Mouse (Mus musculus): ENCODE measurements around the gene Olfr1253.

The Olfr1253 gene

GRCm38 (mm10) chr2:89756990-89757389 lies at the start of gene Olfr1253:
Gene Olfr1253, minus strand, starts transcription at chr2:89757090.
- no peak for DNase-seq

GRCm38 (mm10) chr2:89799583-89799982 lies 42.7 kb upstream of the Olfr1253 start:
- no peak for DNase-seq

GRCm38 (mm10) chr2:89793519-89793918 lies 36.6 kb upstream of the Olfr1253 start, which contains the start of gene Olfr1254:
Gene Olfr1254, minus strand, starts transcription at chr2:89793619.
- no peak for DNase-seq

GRCm38 (mm10) chr2:89724912-89725311 lies 32.0 kb downstream of the Olfr1253 start, which contains the start of gene Olfr1252:
Gene Olfr1252, minus strand, starts transcription at chr2:89725012.
- no peak for DNase-seq
